Mouse (Mus musculus) neural tube, embryonic 11.5 days (tissue): Measurements from ENCODE around the gene Parvb. TPM values are rescaled to one million over a fixed set of nuclear protein-coding genes. Genes with fewer than 3 reads are reported as not detected.

Experiments
- polyA plus RNA-seq: library from polyadenylated mRNA; unstranded; fragments of >200 nt; fragmentation: Nextera tagmentation; extraction: Ambion mirVana; gene quantifications from 2 replicates; pipeline ENCODE4 v1.2.1, GENCODE M21; 2014

Parvb gene
- polyA plus RNA-seq, 1 experiment from 2014 or later = 12.1 TPM

Other genes starting within 250 kb of the Parvb start
- gene Efcab6, start 166.7 kb upstream of the Parvb start, polyA plus RNA-seq = 0.35 and 0.41 TPM in 2 replicates
- gene Sult4a1, start 126.3 kb upstream of the Parvb start, polyA plus RNA-seq = 16.0 and 18.1 TPM in 2 replicates
- gene Pnpla5, start 108.9 kb upstream of the Parvb start, polyA plus RNA-seq = not detected in 2 replicates
- gene Pnpla3, start 64.2 kb upstream of the Parvb start, polyA plus RNA-seq = 0.29 and 0.97 TPM in 2 replicates
- 77.0 and 84.9 TPM in 2 replicates for gene Samm50, start 39.8 kb upstream of the Parvb start, polyA plus RNA-seq
- 0.53 and 0.78 TPM in 2 replicates for gene Parvg, start 92.0 kb downstream of the Parvb start, polyA plus RNA-seq
- gene Shisal1, start 215.1 kb downstream of the Parvb start, polyA plus RNA-seq = 5.3 and 7.3 TPM in 2 replicates